Mouse (Mus musculus) embryonic fibroblast, embryonic 13.5 days (primary cell): Measurements from ENCODE around the gene Olfr457. TPM values are rescaled to one million over a fixed set of nuclear protein-coding genes. Genes with fewer than 3 reads are reported as not detected.

Experiments used
- H3K27ac ChIP-seq: 2 replicates; pipeline ENCODE4 v1.5.1; 2012; ENCODE audit warnings: low read length, control low read depth, inconsistent platforms; ENCODE audit not compliant: insufficient read depth
- H3K4me1 ChIP-seq: 2 replicates; pipeline ENCODE4 v1.6.1; 2011; ENCODE audit warnings: low read length; ENCODE audit not compliant: control insufficient read depth, insufficient read depth
- H3K4me3 ChIP-seq: 2 replicates; pipeline ENCODE4 v1.5.1; 2011; ENCODE audit warnings: mild to moderate bottlenecking, control low read depth, low read length; ENCODE audit not compliant: insufficient read depth
- CTCF ChIP-seq: IDR thresholded peaks from 2 replicates; pipeline ENCODE4 v1.5.1; 2011; ENCODE audit warnings: mild to moderate bottlenecking, control low read depth, low read length, moderate library complexity, borderline replicate concordance; ENCODE audit not compliant: insufficient read depth
- POLR2A ChIP-seq: IDR thresholded peaks from 2 replicates; pipeline ENCODE4 v1.6.1; 2011; ENCODE audit warnings: low read depth, mild to moderate bottlenecking, control low read depth, low read length, moderate library complexity
- polyA plus RNA-seq: library from polyadenylated mRNA; stranded (reverse); fragments of >200 nt; gene quantifications from 2 replicates; pipeline ENCODE4 v1.2.4, GENCODE M21; 2011; ENCODE audit warnings: low read depth; ENCODE audit not compliant: missing spikeins, insufficient read length

Olfr457 gene
- polyA plus RNA-seq, 1 experiment: not detected

DNA sequence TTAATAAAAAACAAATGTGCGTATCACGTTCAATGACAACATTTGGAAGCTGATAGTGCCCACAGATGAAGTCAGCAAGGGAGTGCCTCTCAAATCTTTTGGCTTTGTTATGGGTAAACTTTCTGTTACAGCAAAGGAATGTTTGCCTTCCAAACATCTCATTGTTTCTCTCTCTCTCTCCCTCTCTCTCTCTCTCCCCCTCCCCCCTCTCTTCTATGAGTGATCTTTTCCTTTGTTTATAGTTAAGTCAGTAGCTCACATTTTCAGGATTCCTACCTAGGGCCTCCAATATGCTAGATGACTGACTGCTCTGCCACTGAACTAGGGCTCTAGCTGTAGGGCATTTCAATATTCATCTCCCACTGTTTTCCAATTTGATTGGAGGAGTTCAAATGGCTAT is 31.6 kb downstream of the Olfr457 start:
- Histone ChIP-seq H3K4me3 (no peak overlapping the region), H3K27ac (no peak overlapping the region), H3K4me1 (no peaks in the 10 kb centered on the region)
- no peak for TF ChIP-seq POLR2A
- TF ChIP-seq CTCF: no peak

DNA sequence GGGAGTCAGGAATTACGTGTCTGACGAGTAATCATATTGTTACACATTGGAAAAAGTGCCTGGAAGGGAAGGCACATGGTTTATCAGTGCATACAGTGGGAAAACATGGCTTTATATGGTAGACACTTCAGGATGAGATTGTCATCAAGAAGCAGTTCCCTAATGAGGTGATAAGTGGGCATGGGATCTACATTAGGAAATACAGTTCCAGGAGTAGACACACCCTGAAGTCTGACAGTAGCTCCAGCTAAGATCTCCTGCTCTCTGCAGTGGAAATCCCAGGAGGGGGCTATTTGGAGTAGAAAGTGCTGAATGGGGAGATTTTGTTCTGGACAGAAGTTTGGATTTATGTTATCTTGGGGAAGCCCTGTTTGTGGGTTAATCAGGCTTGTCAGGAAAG is 34.7 kb downstream of the Olfr457 start:
- Histone ChIP-seq H3K4me1 (no peaks in the 10 kb centered on the region), H3K27ac (no peak overlapping the region), H3K4me3 (no peak overlapping the region)
- TF ChIP-seq CTCF (no peak), POLR2A (no peak)

DNA sequence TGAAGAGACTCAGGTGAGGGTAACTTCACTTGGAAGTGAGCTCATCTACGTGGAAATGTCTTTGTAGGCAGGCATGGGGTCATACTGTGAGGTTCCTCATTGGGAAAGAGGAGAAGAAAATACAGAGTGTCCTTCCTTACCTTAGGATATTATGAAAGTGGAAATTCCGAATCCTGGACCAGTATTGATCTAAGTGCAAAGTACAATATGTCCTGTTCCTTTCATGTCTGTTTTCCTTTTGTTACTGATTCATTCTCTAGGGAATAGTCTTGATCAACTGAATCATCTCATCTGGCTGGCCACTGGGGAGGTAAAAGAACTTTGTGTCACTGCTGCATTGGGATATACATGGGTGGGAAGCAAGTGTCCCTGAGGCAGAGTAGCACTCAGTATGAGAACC is 40.6 kb downstream of the Olfr457 start:
- Histone ChIP-seq H3K4me3 (no peak overlapping the region), H3K4me1 (no peaks in the 10 kb centered on the region), H3K27ac (no peak overlapping the region)
- no peak for TF ChIP-seq CTCF
- TF ChIP-seq POLR2A: no peak

GRCm38 (mm10) chr6:42434446-42434845 is 41.7 kb downstream of the Olfr457 start, which contains the start of gene Tas2r126:
Gene Tas2r126, plus strand, starts transcription at chr6:42434535.
- no peaks in the 10 kb centered on the region for H3K4me1 ChIP-seq
- no peak within 1 kb of the TSS for H3K4me3 ChIP-seq
- no peak within 1 kb of the TSS for H3K27ac ChIP-seq
- TF ChIP-seq CTCF (no peak), POLR2A (no peak)

- TF ChIP-seq POLR2A: no peak
- Histone ChIP-seq H3K27ac (no peak overlapping the region), H3K4me3 (no peak overlapping the region), H3K4me1 (no peaks in the 10 kb centered on the region)
These were observed 42.6 kb downstream of the Olfr457 start for GRCm38 (mm10) chr6:42433554-42433953.

- TF ChIP-seq POLR2A (no peak), CTCF (no peak)
These were observed 49.8 kb downstream of the Olfr457 start for GRCm38 (mm10) chr6:42426337-42426736.

DNA sequence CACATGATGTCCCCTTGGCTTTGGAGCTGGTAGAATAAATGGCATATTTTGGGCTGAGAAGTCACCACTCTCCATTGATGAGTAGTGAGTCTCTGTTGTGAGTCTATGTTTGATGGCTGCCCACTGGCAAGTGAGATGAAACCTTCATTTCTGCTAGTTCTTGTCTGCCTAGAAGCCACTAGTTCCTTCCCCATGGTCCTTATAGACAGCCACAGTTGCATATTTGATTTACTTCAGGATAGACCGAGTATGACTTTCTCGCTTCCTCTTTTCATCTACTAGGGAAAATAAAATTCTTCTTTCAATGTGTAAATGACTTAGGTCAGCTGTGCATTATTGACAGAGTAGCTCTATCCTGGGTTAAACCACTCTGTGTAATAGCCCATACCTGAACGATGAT is 51.7 kb downstream of the Olfr457 start:
- Histone ChIP-seq H3K4me1 (no peaks in the 10 kb centered on the region; the same call in 1 of the 2 replicates), H3K4me3 (no peak overlapping the region), H3K27ac (no peak overlapping the region)
- no peak for TF ChIP-seq CTCF
- TF ChIP-seq POLR2A: no peak

More at GRCm38 (mm10) chr6:42426337-42426736, 49.8 kb downstream of the Olfr457 start:
- Histone ChIP-seq H3K27ac (no peak overlapping the region), H3K4me1 (no peaks in the 10 kb centered on the region; the same call in 1 of the 2 replicates), H3K4me3 (no peak overlapping the region)

DNA sequence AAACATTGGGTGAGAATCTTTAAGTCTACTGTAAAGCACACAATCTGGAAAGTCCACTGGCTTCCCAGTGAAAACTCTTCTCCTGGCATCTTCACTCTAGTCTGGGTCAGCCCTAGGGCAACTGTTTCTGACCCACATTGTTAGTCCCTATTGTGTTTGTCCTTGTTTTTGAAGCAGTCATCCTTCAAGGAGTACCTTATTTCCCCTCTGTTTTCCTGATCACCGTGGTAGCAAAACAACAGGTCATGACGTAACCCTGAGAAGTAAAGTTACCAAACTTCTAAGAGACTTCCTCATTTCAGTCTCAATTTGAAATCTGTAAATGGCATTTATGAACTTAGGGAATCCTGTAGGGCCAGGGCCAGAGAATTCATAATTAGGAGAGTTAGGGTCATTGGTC is 54.7 kb downstream of the Olfr457 start:
- TF ChIP-seq POLR2A (no peak), CTCF (no peak)
- H3K4me3 ChIP-seq: no peak overlapping the region
- H3K4me1 ChIP-seq: no peaks in the 10 kb centered on the region; the same call in 1 of the 2 replicates
- no peak overlapping the region for H3K27ac ChIP-seq

- TF ChIP-seq POLR2A: no peak
- TF ChIP-seq CTCF: no peak
- no peak overlapping the region for H3K4me3 ChIP-seq
- H3K4me1 ChIP-seq: no peaks in the 10 kb centered on the region; the same call in 1 of the 2 replicates
- H3K27ac ChIP-seq: peak overlapping the region; percentile 56; the same call in 1 of the 2 replicates
These were observed 56.7 kb downstream of the Olfr457 start for GRCm38 (mm10) chr6:42419443-42419842.

Other genes starting within 250 kb of the Olfr457 start
- 6.2 and 8.6 TPM in 2 replicates for gene Gstk1, start 230.4 kb downstream of the Olfr457 start, polyA plus RNA-seq
- not detected in 2 replicates for gene Tmem139, start 214.4 kb downstream of the Olfr457 start, polyA plus RNA-seq
- 16.5 and 24.9 TPM in 2 replicates for gene Casp2, start 211.3 kb downstream of the Olfr457 start, polyA plus RNA-seq
- gene Clcn1, start 189.7 kb downstream of the Olfr457 start, polyA plus RNA-seq: 0.38 TPM in 1 of 2 replicates, not detected in the other
- 5.7 and 6.7 TPM in 2 replicates for gene Fam131b, start 151.7 kb downstream of the Olfr457 start, polyA plus RNA-seq
- 250 and 305 TPM in 2 replicates for gene Zyx, start 126.7 kb downstream of the Olfr457 start, polyA plus RNA-seq
- gene Epha1, start 103.1 kb downstream of the Olfr457 start, polyA plus RNA-seq: 2.1 and 5.2 TPM in 2 replicates
- gene Tas2r143, start 76.1 kb downstream of the Olfr457 start, polyA plus RNA-seq: not detected in 2 replicates
- not detected in 2 replicates for gene Tas2r135, start 70.9 kb downstream of the Olfr457 start, polyA plus RNA-seq
- not detected in 2 replicates for gene Tas2r126, start 41.8 kb downstream of the Olfr457 start, polyA plus RNA-seq
- not detected in 2 replicates for gene Olfr458, start 11.1 kb downstream of the Olfr457 start, polyA plus RNA-seq
- not detected in 2 replicates for gene Olfr456, start 10.9 kb upstream of the Olfr457 start, polyA plus RNA-seq
- not detected in 2 replicates for gene Olfr455, start 71.3 kb upstream of the Olfr457 start, polyA plus RNA-seq
- not detected in 2 replicates for gene Tcaf3, start 121.4 kb upstream of the Olfr457 start, polyA plus RNA-seq
- gene Tcaf2, start 168.9 kb upstream of the Olfr457 start, polyA plus RNA-seq: 8.8 and 10.8 TPM in 2 replicates
- 70.1 and 78.0 TPM in 2 replicates for gene Tcaf1, start 233.8 kb upstream of the Olfr457 start, polyA plus RNA-seq